Mouse (Mus musculus) right cerebral cortex, postnatal 25 days (tissue): Measurements from ENCODE around the gene Rph3a.

ENCODE experiments used
- DNase-seq: peaks from one replicate; pipeline ENCODE4 v3.0.0; 2022

Rph3a gene

DNA sequence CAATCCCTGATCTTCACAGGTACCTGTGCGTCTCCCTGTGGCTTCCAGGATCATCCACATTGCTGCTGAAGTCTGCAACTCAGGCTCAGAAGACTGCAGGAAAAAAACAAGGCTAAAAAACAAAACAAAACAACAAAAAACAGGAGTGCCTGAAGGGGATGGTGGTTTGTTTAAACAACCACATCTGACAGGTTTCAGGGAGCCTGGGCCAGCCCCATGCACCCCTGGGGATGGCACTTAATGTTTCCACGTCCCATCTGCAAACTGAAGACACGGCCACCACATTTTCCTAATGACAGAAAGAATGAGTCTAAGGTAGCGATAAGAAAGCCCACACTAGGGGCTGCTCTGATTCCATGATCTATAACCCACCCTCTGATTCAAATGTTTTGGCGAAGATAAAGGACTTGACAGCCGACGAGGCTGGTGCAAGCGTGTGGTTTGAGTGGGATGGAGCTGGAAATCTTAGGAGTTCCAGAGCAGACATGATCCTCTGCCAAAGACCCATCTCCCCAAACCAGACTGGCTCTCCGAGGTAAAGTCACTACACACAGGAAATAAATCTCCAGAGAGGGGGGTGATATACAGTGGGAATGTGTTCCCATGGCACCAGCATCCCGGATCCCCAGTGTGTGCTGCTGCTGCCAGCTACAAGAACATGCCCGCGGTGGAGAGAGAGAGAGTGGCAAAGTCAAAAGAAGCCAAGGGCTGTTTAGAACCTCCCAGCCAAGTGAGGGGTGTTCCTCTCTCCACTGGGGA lies at the start of gene Rph3a:
Rph3a (minus strand) TSS at position 282 of the 759 bp plus-strand sequence.
- no peak for DNase-seq

DNA sequence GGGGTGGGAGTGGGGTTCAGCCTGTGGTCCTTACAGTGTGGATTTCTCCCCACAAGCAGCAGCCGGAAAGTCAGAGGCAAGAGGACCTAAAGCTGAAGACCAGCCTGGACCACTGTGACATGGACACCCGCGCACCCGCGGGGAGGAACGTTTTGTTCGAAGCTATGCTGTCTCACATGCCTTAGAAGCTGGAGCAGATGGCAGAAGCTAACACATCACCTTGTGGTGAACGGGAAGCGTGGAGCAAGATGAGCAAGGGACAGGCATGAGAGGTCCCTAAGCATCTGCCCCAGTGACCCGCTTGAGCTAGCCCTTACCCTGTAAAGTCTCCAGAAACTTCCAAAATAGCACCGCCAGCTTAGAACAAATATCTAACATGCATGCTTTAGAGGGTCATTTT lies 48.4 kb upstream of the Rph3a start:
- DNase-seq = no peak

DNA sequence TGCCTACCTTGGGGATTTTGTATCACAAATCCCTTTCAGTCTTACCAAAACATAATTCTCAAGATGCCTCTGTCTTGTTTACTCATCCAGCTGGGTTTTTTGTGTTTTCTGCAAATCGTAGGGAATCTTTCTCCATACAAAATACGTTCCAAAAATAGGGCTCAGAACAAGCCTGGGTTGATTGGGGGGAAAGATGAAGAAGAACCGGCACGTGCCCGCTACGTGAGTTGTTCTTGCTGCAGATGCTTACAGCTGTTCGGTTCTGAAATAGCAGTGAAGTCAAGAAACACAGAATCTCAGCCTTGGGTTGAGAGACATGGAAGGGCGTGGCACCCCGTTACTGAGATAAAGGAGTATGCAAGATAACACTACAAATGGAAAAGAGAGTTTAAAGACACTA lies 44.0 kb upstream of the Rph3a start:
- DNase-seq = no peak

DNA sequence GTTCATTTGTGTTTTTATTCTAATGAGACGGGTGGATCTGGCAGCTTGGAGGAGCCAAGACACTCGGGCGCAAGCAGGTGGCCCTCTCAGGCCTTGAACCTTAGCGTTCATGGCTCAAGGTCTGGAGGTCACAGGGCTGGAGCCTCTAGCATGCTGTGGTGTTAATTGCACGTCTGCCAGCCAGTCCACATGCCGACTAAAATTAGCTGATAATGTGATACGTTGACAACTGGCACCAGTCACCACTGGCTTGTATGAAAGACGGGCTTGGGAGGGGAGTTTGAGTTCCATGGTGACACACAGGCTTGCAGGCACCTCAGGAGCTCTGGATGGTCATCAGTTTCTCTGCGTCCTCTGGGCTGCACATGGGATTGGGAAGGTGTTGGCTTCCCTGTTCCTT lies 31.9 kb upstream of the Rph3a start:
- no peak for DNase-seq

DNA sequence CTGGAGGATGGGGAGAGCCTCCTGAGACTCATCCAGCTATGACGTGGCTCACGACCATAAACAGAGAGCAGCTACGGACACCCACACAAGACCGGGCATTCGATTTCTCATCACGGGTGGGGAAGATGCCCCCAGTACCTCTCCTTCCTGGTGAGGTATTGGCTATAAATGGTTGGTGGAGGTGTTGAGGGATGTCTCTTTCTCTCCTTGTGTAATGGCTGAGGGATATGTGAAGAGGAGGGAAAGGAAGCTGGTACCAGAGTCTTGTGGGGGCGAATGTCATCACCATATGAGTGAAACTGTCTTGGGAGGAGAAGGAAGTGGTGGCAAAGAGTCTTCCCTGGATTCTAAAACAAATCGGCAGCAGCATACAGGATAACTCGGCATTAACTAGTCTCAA lies 29.6 kb upstream of the Rph3a start:
- no peak for DNase-seq

DNA sequence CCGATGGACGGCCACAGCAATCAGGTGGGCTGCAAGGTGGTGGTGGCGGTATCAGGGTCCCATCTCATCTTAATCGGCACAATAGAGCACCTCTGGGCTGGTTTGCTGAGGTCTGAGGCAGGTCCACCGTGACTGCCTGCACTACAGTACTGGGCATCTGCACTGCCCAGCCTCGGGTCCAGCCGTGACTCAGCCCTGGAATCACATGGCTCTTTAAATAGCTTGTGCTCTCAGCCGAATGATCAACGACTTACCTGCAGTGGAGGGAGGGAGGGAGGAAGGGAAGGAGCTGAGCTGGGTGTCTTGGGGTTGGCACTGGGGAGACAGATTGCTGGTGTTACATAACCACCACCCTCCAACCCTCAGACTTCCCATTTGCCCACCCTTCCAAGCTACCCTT lies 20.3 kb upstream of the Rph3a start:
- DNase-seq = no peak

DNA sequence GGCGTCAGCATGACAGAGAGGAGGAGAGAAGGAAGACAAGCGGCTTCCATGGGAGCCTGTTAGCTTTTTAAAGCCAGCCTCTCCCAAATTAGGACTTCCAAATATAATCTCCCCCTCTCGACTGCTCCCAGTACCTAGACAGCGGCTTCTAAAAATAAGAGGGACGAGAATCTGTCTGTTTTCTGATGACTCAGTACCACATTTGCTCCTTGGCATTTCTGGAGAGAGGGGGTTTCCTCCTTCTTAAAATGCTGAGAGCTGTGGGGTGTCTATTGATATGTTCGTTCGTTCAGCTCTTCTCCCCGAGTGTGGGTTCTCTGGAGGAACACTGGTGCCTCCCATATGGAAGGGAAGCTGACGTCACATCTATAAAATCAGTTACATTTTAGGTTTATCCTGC lies 9.6 kb upstream of the Rph3a start:
- DNase-seq = peak; percentile 51

DNA sequence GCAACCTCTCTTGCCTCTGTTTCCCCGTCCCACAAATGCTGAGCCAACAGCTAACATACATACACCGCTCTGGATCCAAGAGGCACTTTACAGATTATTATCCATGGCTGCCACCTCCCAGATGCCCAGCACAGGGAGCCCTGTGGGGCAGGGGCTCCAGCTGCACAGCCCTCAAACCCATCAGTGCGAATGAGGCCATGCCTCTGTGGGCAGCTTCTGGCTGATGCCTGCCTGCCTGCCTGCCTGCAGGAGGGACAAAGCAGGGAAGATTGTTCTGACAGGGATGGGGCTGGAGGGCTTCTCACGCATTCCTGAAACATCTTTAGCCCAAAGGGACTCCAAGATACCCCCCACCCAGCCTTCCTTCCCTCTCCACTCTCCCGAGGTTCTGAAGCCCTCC lies 7.8 kb upstream of the Rph3a start:
- DNase-seq = no peak

DNA sequence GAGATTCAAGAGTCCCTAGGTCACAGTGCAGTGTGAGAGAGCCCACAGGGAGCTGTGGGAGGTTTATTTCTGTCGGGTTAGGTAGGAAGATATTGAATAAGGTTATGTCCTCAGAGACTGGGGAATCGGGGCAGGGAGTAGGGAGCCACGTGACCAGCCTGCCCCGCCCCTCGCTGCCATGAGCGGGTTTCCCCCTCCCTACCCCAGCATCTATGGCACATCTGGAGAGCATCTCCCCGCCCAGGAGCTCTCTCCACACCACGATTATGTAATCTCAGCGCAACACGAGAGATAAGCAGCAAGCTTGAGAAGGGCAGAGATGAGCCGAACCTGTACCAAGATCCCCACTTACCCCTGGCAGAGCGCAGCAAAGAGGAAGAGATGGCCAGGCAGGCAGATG lies 6.5 kb upstream of the Rph3a start:
- no peak for DNase-seq

DNA sequence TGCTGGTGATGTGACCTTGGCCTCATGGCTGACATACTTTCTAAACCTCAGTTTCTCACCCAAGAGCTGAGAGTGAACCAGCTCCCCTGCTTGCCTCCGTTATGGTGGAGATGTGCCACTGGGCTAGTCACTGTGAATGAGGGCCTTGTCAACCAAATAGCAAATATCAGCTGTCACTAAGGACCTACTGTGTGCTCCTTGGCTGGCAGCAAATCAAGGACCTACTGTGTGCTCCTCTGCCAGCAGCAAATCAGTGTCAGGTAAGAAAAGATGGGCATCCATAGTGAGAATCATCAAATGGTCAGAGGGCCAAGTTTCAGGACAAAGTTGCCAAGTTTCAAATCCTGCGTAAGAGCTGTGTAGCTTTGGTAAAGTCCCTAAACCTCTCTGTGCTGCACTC lies 4.6 kb upstream of the Rph3a start:
- no peak for DNase-seq

DNA sequence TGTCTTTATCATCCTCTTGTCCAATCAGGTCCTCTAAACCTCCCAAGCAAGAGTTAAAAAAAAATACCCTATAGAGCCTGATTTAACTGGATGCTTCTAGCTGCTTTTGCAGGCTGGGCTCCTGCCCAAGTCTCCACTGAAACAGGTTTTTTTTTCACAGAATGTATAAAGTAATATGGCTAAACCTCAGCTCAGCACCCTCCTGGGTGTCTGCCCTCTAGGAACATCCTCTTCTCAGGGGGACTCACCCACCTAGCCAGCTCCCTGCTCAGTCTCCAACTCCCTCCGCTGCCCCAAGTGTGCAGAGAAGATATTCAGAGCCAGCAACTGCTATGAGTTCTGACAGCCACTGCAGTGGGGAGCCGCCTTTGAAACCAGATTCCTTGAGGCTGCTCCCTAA lies 2.1 kb upstream of the Rph3a start:
- DNase-seq = peak; percentile 48

DNA sequence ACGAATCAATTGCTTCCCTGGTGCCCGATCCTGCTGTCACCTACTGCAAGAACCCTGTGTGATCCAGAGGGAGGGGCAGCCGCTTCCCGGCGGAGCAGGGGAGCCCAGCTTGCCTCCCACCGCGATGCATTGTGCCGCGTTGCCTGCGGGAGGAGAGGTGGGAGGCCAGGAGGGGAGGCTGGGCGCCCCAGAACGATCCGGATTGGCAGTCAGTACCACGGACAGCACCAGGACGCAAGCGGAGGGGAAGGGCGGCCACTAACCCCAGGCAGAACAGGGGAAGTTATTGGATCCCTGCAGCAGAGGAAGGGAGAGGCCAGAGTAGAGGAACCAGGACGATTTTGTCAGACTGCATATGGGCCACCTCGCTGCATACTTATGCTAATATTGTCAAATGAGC lies 486 bp downstream of the Rph3a start:
- DNase-seq = peak; percentile 75

DNA sequence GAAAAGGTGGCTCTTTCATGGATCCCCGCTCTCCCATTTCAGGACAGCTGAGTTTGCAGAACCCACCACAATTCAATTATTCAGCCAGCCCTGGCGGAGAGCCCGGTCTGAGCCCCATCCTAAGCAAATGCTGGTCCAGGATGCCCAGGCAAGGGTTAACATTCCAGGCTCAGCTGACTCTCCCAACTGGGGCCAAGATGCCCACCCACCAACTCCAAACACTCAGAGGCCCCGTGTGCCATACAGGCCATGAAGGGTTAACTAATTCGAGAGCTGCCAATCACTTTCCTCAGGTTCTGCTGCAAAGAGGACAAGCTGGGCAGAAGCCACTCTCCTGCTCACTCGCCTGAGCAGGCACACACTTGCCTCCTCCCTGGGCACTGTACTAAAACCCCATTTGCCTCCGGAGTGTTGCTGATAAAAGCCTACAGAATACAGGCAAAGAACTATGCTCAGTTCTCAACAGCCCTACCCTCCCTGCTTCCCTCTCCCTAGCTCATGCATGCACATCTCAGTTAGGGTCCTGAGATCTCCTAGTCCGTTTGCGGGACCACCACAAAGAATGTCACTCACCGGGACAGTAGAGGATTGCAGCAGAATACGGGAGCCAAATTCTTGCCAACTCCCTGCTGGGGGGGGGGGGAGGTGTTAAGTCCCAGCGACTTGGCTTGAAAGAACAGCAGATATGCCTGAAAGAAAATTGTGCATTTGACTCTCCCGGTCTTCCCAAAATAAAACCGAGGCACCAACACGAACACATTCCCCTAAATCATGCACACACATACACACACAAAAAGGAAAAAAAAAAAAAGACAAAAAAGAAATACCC lies 1.3 kb downstream of the Rph3a start:
- DNase-seq = peak; percentile 45

DNA sequence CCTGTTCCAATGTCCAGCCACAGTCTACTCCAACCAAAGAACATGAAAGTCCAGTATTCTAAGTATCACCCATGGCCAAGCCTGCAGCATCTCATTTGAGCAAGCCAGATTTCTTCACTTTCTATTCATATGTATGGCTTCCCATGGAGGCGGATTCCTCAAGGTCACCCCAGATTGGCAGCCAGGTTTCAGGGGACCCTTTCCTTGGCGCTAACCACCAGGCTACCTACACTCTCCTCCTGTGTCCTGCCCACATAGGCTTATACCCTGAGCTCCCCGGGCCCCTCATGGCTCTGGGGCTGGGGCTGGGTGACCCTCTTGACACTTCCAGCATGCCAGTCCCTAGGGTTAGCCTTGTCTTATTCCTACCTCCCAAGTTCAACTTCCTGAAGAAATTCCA lies 2.3 kb downstream of the Rph3a start:
- no peak for DNase-seq

DNA sequence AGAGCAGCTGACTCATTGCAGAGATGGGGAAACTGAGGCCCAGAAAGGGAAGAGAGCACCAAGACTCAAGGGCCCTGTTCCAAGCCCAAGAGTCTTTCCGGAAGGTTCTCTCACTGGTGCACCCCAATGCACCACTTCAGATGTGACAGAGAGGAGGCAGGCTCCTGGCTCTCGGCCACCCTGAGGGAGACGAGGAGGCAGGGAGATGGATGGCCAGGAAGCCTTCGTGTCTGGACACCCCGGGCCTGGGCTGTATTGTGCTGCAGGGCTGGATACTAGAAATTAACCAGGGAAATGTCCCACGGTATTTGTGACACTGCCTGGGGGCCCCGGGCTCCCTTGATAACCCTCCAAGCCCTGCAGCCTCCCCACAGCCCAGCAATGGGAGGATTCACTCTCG lies 2.8 kb downstream of the Rph3a start:
- no peak for DNase-seq

DNA sequence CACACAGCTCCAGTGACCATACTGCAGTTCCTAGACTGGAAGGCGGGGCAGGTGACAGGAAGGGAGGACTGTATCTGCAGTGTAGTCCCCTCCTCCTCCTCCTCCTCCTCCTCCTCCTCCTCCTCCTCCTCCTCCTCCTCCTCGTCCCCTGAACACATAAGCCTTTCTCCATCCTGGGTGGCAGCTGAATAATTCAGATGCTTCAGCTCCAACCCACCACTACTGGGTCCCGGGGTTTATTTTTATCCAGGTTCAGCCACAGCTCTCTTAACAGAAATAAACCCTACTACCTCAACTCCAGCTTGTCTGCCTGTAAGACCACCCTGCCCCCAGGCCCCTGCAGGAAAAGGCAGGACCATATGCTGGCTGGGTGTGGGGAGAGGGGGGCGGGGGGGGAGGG lies 3.7 kb downstream of the Rph3a start:
- no peak for DNase-seq

DNA sequence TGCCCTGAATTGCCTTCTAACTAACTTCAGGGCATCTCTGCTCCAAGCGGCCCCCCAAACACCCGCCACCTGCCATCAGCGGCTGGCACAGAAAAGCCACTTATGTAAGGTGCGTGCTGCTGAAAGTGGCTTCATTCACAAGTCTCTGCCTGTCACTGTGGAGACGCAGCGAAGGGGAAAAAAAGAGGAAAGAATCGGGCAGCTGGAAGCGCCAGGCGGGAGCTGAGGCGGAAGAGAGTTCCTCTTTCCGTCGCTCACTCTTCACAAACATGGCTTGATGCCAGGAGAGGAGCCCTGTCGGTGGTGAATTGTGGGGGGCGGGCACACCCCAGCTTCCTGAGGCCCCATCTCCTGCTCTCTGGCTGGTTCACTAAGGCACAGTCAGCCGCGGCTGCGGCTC lies 6.1 kb downstream of the Rph3a start:
- DNase-seq = peak; percentile 64

DNA sequence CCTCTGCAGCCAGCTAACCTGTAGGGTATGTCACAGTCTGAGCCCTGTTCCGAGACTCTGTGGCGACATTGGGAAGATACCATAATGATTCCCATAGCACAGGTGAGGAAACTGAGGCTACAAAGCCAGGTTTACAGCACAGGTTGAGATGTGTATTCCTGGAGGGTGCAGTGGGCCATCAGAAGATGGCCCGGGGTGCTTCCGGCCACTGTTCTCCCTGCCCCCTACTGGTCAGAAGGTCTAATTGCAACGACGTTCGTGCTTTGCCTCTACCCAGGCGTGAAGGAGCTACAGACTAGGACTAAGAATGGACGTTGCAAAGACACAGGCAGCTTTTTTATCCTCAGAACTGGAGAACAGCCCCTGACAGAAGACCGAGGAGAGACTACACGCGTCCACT lies 10.3 kb downstream of the Rph3a start:
- no peak for DNase-seq

DNA sequence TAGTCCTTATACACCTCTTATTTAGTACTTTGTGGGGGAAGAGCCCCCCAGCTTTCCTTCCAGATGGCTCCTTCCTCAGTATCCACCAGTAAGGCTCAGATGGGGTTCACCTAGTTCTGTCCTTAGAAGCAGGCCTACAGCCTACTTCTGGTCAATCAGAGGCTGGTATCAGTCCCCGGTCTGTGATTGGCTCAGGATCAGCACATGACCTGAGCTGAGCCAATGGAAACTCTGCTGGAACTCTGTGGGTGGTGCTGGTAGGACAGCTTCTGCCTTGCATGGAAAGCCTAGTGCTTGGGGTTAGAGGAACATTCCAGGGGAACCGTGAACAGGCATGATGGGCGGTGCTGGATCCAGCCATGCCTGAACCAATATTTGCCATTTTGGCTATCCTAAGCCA lies 21.5 kb downstream of the Rph3a start:
- DNase-seq = no peak

DNA sequence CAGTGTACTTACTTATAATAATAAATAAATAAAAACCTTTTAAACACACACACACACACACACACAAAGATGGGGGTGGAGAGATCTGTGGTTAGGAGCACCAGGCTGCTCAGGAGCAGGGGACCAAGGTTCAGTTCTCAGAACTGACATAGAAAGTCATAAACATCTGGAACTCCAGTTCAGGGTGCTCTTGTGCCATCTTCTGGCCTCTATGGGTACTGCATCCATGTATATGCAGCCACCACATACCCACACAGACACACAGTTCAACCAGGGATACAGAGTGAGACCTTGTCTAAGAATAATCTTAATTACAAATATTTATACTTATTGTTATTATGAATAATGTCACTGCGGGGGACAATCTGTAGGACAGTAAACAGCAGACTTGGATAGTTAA lies 26.9 kb downstream of the Rph3a start:
- no peak for DNase-seq

DNA sequence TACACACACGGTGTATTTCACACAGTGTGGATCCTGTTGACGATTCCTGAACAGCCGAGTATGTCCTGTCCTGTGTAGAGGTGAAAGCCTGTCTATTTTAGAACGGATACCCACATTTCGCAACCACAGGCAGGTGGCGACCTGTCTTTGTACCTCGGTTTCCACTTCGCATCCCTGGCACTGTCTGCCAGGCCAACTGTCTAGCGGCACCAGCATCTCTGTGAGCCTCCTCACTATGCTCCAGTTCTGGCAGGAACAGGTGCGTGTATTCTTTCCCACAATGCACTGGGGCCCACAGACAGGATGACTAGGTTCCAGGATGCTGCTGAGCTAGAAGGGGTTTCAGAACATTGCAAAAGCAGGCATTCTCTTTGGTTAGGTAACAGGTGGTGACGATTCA lies 28.7 kb downstream of the Rph3a start:
- no peak for DNase-seq

DNA sequence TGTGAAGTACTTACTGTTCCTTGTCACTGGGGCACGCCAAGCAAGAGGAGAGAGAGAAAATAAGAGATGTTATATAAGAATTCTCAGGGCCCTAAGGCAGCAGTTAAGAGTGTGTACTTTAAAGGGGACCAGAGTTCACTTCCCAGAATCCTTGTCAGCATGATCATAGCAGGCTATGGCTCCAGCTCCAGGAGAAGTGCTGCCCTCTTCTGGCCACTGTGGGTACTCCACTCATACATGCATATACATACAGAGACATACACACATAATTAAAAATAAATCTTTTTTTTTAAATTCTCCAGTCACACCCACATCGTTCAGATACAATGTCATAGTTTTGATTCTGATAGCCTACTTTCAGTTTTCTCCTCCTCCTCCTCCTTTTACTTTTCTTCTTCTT lies 29.8 kb downstream of the Rph3a start:
- DNase-seq = no peak

DNA sequence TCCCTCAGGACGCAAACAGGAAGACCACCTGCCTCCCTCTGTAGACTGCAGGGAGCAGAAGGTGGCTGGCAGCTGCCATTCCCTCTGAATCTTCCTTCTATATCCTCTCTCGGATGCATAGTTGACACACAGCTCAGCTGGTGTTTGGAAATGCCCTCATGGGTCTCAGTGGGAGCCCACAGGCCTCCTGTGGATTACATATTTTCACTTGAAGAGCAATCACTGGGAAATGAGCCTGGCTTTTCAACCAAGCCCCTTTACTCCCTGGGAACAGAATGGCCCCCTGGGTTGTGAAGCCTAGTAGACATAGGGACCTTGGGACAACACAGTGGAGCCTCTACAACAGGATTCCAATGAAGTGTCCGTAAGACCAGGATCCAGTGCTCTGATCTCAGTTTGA lies 33.8 kb downstream of the Rph3a start:
- DNase-seq = no peak

DNA sequence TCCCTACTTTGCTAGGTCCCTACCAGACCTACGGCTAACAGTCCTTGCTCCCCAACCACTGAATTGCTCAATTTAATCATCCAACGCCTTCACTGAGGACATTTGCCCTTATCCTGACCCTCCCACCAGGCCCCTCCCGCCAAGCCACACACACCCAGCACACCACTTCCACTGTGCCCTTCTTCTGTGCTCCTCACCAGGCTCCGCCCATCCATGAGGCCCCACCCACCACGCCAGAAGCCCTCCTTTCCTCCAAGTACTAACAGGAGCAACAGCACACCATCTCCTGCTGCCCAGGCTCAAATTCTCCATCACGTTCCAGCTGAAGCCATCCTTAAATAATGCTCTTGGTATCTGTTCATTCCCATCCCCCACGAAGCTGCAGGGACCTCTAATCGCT lies 35.4 kb downstream of the Rph3a start:
- DNase-seq = no peak

DNA sequence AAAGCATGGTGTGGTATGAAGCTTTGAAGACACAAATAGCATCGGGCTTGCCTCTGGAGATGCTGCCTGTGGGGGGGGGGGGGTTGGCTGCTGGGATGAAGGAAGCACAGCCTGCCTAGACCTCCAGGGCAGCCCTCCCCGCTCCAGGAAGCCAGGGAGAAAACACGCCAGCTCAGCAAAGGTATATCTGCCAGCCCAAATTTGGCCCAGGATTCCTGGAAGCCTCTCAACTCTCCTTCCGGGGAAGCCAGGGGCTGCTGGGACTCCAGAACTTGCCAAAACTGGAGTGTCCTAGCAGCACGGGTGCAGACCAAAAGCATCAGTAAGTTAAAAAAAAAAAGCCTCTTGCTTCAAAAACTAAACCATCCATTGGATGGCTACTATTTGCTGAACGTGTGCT lies 37.6 kb downstream of the Rph3a start:
- no peak for DNase-seq
